Mouse (Mus musculus): ENCODE results near the gene Frmd4b. TPM values are rescaled to one million over a fixed set of nuclear protein-coding genes. Genes with fewer than 3 reads are reported as not detected.

The Frmd4b gene
- polyA plus RNA-seq, 1 experiment from 2014 or later, result 15.1 TPM

- 0 out of 2 replicates have a peak overlapping the region, but pooled peaks have one; percentile 3 for H3K27ac ChIP-seq (ENCODE audit: low read length)
These were observed 40.6 kb downstream of the Frmd4b start for GRCm38 (mm10) chr6:97576565-97577346.

GRCm38 (mm10) chr6:97576096-97576495 is 41.2 kb downstream of the Frmd4b start:
- Histone ChIP-seq H3K9ac (ENCODE audit: low read depth, low read length) (no peak overlapping the region), H3K4me2 (ENCODE audit: low read length) (no peak overlapping the region), H3K27me3 (ENCODE audit: control insufficient read depth, insufficient read depth, low read depth, low read length) (no peaks in the 10 kb centered on the region), H3K4me1 (ENCODE audit: control insufficient read depth, insufficient read depth, low read length) (peaks cover 5% of the 10 kb centered on the region), H3K36me3 (ENCODE audit: control insufficient read depth, insufficient read depth, low read length) (no peaks in the 10 kb centered on the region), H3K9me3 (replicated peaks; ENCODE audit: control insufficient read depth, low read length, poor library complexity, severe bottlenecking) (no peaks in the 10 kb centered on the region), H3K27ac (ENCODE audit: low read length) (no peak overlapping the region), H3K4me3 (ENCODE audit: low read depth, low read length) (no peak overlapping the region)
- ATAC-seq, result no peak
- 80% methylated on average over 7 of the region's 7 CpGs for WGBS

More at GRCm38 (mm10) chr6:97576565-97577346, 40.6 kb downstream of the Frmd4b start:
- WGBS, result 21% methylated on average over 7 of the region's 7 CpGs
- Histone ChIP-seq H3K27me3 (ENCODE audit: control insufficient read depth, insufficient read depth, low read depth, low read length) (no peaks in the 10 kb centered on the region), H3K36me3 (ENCODE audit: control insufficient read depth, insufficient read depth, low read length) (no peaks in the 10 kb centered on the region), H3K4me1 (ENCODE audit: control insufficient read depth, insufficient read depth, low read length) (peaks cover 5% of the 10 kb centered on the region), H3K9ac (ENCODE audit: low read depth, low read length) (no peak overlapping the region), H3K4me2 (ENCODE audit: low read length) (no peak overlapping the region), H3K4me3 (ENCODE audit: low read depth, low read length) (no peak overlapping the region), H3K9me3 (replicated peaks; ENCODE audit: control insufficient read depth, low read length, poor library complexity, severe bottlenecking) (no peaks in the 10 kb centered on the region)
- no peak for ATAC-seq

DNA sequence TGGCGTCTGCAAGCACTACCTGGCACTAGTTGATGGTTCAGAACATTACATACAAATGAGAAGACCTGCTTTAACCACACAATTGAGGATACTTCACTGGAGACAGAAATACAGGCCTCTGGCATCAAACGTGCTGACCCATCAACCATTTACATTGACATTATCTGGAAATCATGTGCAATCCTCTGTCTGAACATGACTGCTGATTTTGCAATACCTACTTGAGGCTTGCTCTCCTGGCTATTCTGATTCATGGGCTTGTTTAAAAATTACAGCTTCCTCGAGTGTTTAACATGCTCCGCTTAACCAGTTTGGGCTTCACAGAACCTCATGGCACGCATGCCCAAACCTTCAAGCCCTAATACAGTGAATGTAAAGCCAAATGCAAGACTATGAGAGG is 42.4 kb downstream of the Frmd4b start:
- ATAC-seq, result no peak

DNA sequence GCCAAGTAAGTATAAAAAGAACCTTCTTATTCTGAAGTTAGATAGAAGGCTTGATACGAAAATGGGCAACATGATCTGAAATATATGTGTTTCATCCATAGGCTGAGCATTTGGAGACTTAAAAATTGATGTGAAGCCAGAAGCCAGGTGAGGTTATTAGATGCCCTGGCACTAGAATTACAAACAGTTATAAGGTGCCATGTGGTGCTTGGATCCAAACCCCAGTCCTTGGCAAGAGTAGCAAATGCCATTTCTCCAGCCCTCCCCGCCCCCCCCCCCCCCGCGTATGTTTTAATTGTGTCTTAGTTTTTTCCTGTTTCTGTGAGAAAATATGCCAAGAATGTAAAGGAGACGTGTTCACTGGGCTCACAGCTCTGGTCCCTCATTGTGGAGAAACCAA is 45.1 kb downstream of the Frmd4b start:
- no peaks in the 10 kb centered on the region for H3K36me3 ChIP-seq (ENCODE audit: control insufficient read depth, insufficient read depth, low read length)
- no peaks in the 10 kb centered on the region for H3K27me3 ChIP-seq (ENCODE audit: control insufficient read depth, insufficient read depth, low read depth, low read length)
- no peaks in the 10 kb centered on the region for H3K9me3 ChIP-seq (replicated peaks; ENCODE audit: control insufficient read depth, low read length, poor library complexity, severe bottlenecking)
- H3K4me1 ChIP-seq (ENCODE audit: control insufficient read depth, insufficient read depth, low read length), result peaks cover 4% of the 10 kb centered on the region; the same call in 1 of the 2 replicates
- ATAC-seq, result no peak
- H3K27ac ChIP-seq (ENCODE audit: low read length), result no peak overlapping the region
- no peak overlapping the region for H3K4me2 ChIP-seq (ENCODE audit: low read length)
- no peak overlapping the region for H3K9ac ChIP-seq (ENCODE audit: low read depth, low read length)
- no peak overlapping the region for H3K4me3 ChIP-seq (ENCODE audit: low read depth, low read length)
- 90% methylated on average over 5 of the region's 5 CpGs for WGBS

More for the DNA sequence above, 42.4 kb downstream of the Frmd4b start:
- H3K4me3 ChIP-seq (ENCODE audit: low read depth, low read length), result no peak overlapping the region
- no peak overlapping the region for H3K4me2 ChIP-seq (ENCODE audit: low read length)
- no peaks in the 10 kb centered on the region for H3K36me3 ChIP-seq (ENCODE audit: control insufficient read depth, insufficient read depth, low read length)
- 94% methylated on average over 5 of the region's 5 CpGs for WGBS
- no peak overlapping the region for H3K27ac ChIP-seq (ENCODE audit: low read length)
- no peaks in the 10 kb centered on the region for H3K9me3 ChIP-seq (replicated peaks; ENCODE audit: control insufficient read depth, low read length, poor library complexity, severe bottlenecking)
- no peaks in the 10 kb centered on the region for H3K27me3 ChIP-seq (ENCODE audit: control insufficient read depth, insufficient read depth, low read depth, low read length)
- no peak overlapping the region for H3K9ac ChIP-seq (ENCODE audit: low read depth, low read length)
- H3K4me1 ChIP-seq (ENCODE audit: control insufficient read depth, insufficient read depth, low read length), result peaks cover 5% of the 10 kb centered on the region

DNA sequence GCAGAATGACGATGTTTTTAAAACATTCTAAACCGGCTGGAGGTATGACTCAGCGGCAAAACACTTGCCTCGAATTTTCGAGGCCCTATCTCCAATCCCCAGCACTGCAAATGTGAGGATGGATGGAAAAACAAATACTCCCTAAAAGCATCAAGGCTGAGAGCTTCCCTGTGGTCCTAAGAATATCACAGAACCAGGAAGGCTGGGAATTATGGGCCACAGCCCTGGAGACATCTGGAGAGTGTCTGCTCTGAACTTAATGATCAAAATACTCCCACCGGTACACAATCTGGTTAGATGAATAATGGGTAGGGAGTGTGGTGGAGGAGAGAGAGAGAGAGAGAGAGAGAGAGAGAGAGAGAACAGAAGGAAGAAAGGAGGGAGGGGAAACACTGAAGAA is 48.8 kb downstream of the Frmd4b start:
- no peaks in the 10 kb centered on the region for H3K36me3 ChIP-seq (ENCODE audit: control insufficient read depth, insufficient read depth, low read length)
- no peak for ATAC-seq
- H3K9ac ChIP-seq (ENCODE audit: low read depth, low read length), result no peak overlapping the region
- 80% methylated on average over 6 of the region's 6 CpGs for WGBS
- no peak overlapping the region for H3K4me3 ChIP-seq (ENCODE audit: low read depth, low read length)
- no peak overlapping the region for H3K27ac ChIP-seq (ENCODE audit: low read length)
- no peaks in the 10 kb centered on the region for H3K27me3 ChIP-seq (ENCODE audit: control insufficient read depth, insufficient read depth, low read depth, low read length)
- H3K9me3 ChIP-seq (replicated peaks; ENCODE audit: control insufficient read depth, low read length, poor library complexity, severe bottlenecking), result no peaks in the 10 kb centered on the region
- H3K4me1 ChIP-seq (ENCODE audit: control insufficient read depth, insufficient read depth, low read length), result no peaks in the 10 kb centered on the region
- H3K4me2 ChIP-seq (ENCODE audit: low read length), result no peak overlapping the region

DNA sequence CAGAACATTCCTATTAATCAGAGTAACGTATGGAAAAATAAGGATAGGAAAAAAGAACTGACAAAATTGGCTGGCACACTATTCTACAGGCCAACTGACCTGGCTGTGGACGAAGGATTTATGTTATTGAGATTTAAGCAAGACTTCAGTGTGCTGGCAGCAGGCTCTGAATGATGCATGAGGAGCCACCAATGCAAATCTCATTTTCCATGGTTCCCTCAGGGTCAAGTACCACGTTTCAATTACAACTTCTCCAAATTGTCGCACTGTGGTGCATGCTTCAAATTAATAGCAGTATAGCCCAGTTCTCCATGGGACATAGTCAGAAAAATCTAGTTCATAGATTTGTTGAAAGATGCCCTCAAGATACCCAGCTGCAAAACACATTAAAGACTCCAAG is 50.6 kb downstream of the Frmd4b start:
- Histone ChIP-seq H3K4me1 (ENCODE audit: control insufficient read depth, insufficient read depth, low read length) (no peaks in the 10 kb centered on the region), H3K36me3 (ENCODE audit: control insufficient read depth, insufficient read depth, low read length) (no peaks in the 10 kb centered on the region), H3K9ac (ENCODE audit: low read depth, low read length) (no peak overlapping the region), H3K9me3 (replicated peaks; ENCODE audit: control insufficient read depth, low read length, poor library complexity, severe bottlenecking) (no peaks in the 10 kb centered on the region), H3K27ac (ENCODE audit: low read length) (no peak overlapping the region), H3K4me2 (ENCODE audit: low read length) (no peak overlapping the region), H3K4me3 (ENCODE audit: low read depth, low read length) (no peak overlapping the region), H3K27me3 (ENCODE audit: control insufficient read depth, insufficient read depth, low read depth, low read length) (no peaks in the 10 kb centered on the region)
- no peak for ATAC-seq
- 25% methylated on average over 4 of the region's 4 CpGs for WGBS

GRCm38 (mm10) chr6:97557147-97557546 is 60.2 kb downstream of the Frmd4b start:
- 79% methylated on average over 8 of the region's 8 CpGs for WGBS
- Histone ChIP-seq H3K4me1 (ENCODE audit: control insufficient read depth, insufficient read depth, low read length) (peaks cover 14% of the 10 kb centered on the region), H3K4me3 (ENCODE audit: low read depth, low read length) (no peak overlapping the region), H3K27me3 (ENCODE audit: control insufficient read depth, insufficient read depth, low read depth, low read length) (no peaks in the 10 kb centered on the region), H3K36me3 (ENCODE audit: control insufficient read depth, insufficient read depth, low read length) (no peaks in the 10 kb centered on the region), H3K27ac (ENCODE audit: low read length) (no peak overlapping the region), H3K9me3 (replicated peaks; ENCODE audit: control insufficient read depth, low read length, poor library complexity, severe bottlenecking) (no peaks in the 10 kb centered on the region), H3K9ac (ENCODE audit: low read depth, low read length) (no peak overlapping the region), H3K4me2 (ENCODE audit: low read length) (no peak overlapping the region)
- ATAC-seq, result no peak

DNA sequence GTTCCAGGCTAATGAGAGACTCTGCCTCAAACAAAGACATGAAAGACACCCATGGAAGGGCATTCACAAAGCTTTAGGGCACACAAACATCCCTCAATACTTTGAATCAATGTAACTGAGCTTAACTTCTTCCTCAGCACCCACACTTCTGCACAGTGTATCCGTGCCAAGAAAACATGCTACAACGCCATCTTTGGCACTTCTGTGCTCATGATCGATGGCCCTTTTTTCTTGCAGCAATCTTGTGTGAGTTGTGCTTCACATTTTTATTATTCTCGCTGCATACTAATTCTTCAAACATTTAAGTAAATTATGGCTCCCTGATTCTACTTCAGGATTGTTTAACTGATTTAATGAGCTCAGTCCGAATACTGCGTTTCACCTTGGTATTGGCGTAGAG is 61.7 kb downstream of the Frmd4b start:
- ATAC-seq, result no peak
- Histone ChIP-seq H3K9ac (ENCODE audit: low read depth, low read length) (no peak overlapping the region), H3K27ac (ENCODE audit: low read length) (no peak overlapping the region), H3K4me3 (ENCODE audit: low read depth, low read length) (no peak overlapping the region), H3K27me3 (ENCODE audit: control insufficient read depth, insufficient read depth, low read depth, low read length) (no peaks in the 10 kb centered on the region), H3K36me3 (ENCODE audit: control insufficient read depth, insufficient read depth, low read length) (no peaks in the 10 kb centered on the region), H3K9me3 (replicated peaks; ENCODE audit: control insufficient read depth, low read length, poor library complexity, severe bottlenecking) (no peaks in the 10 kb centered on the region), H3K4me2 (ENCODE audit: low read length) (no peak overlapping the region), H3K4me1 (ENCODE audit: control insufficient read depth, insufficient read depth, low read length) (peaks cover 15% of the 10 kb centered on the region)
- WGBS, result 90% methylated on average over 7 of the region's 7 CpGs

DNA sequence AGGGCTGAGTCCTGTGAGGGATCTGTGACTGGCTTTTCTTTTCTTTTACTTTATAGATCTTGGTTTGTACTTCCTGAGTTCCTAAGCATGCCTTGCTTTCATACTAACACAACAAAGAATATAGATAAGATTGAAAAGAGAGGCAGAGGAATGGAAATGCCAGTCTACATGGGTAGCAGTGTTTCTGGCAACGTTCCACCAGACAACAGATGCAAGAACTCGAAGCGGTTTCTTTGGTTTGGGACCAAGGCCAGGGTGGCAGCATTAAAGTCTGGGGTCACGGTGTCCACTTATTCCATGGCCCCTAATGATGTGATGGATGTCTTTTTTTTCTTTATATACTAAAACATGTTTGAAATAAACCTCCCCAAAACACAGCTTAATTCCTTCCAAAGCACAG is 63.9 kb downstream of the Frmd4b start:
- Histone ChIP-seq H3K27me3 (ENCODE audit: control insufficient read depth, insufficient read depth, low read depth, low read length) (no peaks in the 10 kb centered on the region), H3K4me3 (ENCODE audit: low read depth, low read length) (no peak overlapping the region), H3K4me1 (ENCODE audit: control insufficient read depth, insufficient read depth, low read length) (peaks cover 15% of the 10 kb centered on the region), H3K27ac (ENCODE audit: low read length) (no peak overlapping the region), H3K36me3 (ENCODE audit: control insufficient read depth, insufficient read depth, low read length) (no peaks in the 10 kb centered on the region), H3K9ac (ENCODE audit: low read depth, low read length) (no peak overlapping the region), H3K4me2 (ENCODE audit: low read length) (no peak overlapping the region), H3K9me3 (replicated peaks; ENCODE audit: control insufficient read depth, low read length, poor library complexity, severe bottlenecking) (no peaks in the 10 kb centered on the region)
- no peak for ATAC-seq
- 64% methylated on average over 4 of the region's 4 CpGs for WGBS

Data from midbrain, embryonic 16.5 days (tissue).